Mouse (Mus musculus): ENCODE data around the gene Cacng4.

DNA sequence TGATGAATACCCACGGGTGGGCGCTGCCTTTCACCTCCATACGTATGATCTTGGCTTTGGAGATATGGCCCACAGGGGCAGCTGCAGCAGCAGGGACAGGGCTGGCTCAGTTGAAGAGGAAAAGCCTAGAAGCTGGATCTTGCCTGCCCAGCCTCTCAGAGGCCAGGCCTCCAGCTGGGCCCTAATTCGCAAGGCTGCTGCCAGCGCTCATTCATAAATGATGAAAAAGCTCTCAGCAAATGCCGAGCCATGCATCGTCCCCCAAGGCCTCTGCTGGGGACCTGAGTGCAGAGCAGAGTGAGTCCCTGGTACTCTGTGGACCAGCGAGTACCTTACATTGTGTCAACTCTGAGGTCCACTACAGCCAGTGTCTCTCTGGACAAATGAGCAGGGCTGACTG is 26.0 kb downstream of the Cacng4 start:
- TF ChIP-seq POLR2A (IDR thresholded peaks at IDR 0.05; ENCODE audit: insufficient read length, low read depth) (no peak), MYOG (IDR thresholded peaks at IDR 0.05; ENCODE audit: control insufficient read depth in 1 of 3, insufficient read depth in 1 of 3, insufficient read length in 2 of 3, low read depth in 2 of 3) (no peak)

All from myocyte (in vitro differentiated cells).